Mouse (Mus musculus) stomach, embryonic 15.5 days (tissue): ENCODE measurements around the gene Snapc2. TPM values are rescaled to one million over a fixed set of nuclear protein-coding genes. Genes with fewer than 3 reads are reported as not detected.

Source experiments
- ATAC-seq: fragments of 200-750 bp; cut with Nextera tagmentation; 2 replicates; pipeline ENCODE4 v1.8.0; 2017; ENCODE audit warnings: low read depth, moderate number of reproducible peaks, moderate TSS enrichment; ENCODE audit not compliant: insufficient read depth, low FRiP score
- H3K27ac ChIP-seq: fragments of 300-500 bp; sonication (generic); 2 replicates; pipeline ENCODE4 v1.5.1; 2015; ENCODE audit warnings: mild to moderate bottlenecking, inconsistent platforms
- H3K27me3 ChIP-seq: fragments of 300-500 bp; sonication (generic); replicated peaks from 2 replicates; pipeline ENCODE4 v1.6.1; 2015; ENCODE audit warnings: inconsistent platforms
- H3K36me3 ChIP-seq: fragments of 300-500 bp; sonication (generic); 2 replicates; pipeline ENCODE4 v1.6.1; 2015; ENCODE audit warnings: inconsistent platforms
- H3K4me1 ChIP-seq: fragments of 300-500 bp; sonication (generic); 2 replicates; pipeline ENCODE4 v1.6.1; 2015; ENCODE audit warnings: inconsistent platforms
- H3K4me2 ChIP-seq: fragments of 300-500 bp; sonication (generic); 2 replicates; pipeline ENCODE4 v1.6.1; 2015; ENCODE audit warnings: mild to moderate bottlenecking, inconsistent platforms
- H3K4me3 ChIP-seq: fragments of 300-500 bp; sonication (generic); replicated peaks from 2 replicates; pipeline ENCODE4 v1.5.1; 2015; ENCODE audit warnings: inconsistent platforms
- H3K9ac ChIP-seq: fragments of 300-500 bp; sonication (generic); 2 replicates; pipeline ENCODE4 v1.6.1; 2015; ENCODE audit warnings: inconsistent platforms
- H3K9me3 ChIP-seq: fragments of 300-500 bp; sonication (generic); 2 replicates; pipeline ENCODE4 v1.6.1; 2016; ENCODE audit warnings: inconsistent platforms
- WGBS: fragments of 180-500 bp; shearing (Covaris S2); methylation state at CpG from one replicate; pipeline ENCODE4 v1.1.7; 2015; 5-methylcytosine and 5-hydroxymethylcytosine counted together
- polyA plus RNA-seq: library from polyadenylated mRNA; unstranded; fragments of >200 nt; fragmentation: Nextera tagmentation; extraction: Ambion mirVana; gene quantifications from 2 replicates; pipeline ENCODE4 v1.2.1, GENCODE M21; 2015

Gene Snapc2
- polyA plus RNA-seq, 1 experiment from 2014 or later, result 50.8 TPM

DNA sequence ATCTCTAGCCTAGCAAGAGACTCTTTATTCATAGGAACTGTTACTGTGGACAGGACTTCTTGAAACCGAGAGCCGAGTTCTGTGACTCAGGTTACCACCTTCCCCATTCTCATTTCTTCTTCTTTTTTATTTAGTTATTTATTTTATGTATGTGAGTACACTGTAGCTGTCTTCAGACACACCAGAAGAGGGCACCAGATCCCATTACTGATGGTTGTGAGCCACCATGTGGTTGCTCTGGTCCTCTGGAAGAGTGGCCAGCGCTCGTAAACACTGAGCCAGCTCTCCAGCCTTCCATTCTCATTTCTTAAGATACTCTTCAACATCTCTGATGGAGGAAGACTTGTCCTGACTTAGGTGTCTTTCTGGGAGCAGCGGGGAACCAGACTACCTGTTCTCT, 39.9 kb downstream of the Snapc2 start:
- H3K4me3 ChIP-seq, result no peak overlapping the region
- no peak overlapping the region for H3K9ac ChIP-seq
- H3K9me3 ChIP-seq, result no peaks in the 10 kb centered on the region
- no peaks in the 10 kb centered on the region for H3K27me3 ChIP-seq
- H3K4me2 ChIP-seq, result no peak overlapping the region
- WGBS, result 90% methylated on average over 5 of the region's 5 CpGs
- ATAC-seq, result no peak
- H3K27ac ChIP-seq, result no peak overlapping the region
- H3K36me3 ChIP-seq, result peaks cover 55% of the 10 kb centered on the region
- H3K4me1 ChIP-seq, result no peaks in the 10 kb centered on the region

DNA sequence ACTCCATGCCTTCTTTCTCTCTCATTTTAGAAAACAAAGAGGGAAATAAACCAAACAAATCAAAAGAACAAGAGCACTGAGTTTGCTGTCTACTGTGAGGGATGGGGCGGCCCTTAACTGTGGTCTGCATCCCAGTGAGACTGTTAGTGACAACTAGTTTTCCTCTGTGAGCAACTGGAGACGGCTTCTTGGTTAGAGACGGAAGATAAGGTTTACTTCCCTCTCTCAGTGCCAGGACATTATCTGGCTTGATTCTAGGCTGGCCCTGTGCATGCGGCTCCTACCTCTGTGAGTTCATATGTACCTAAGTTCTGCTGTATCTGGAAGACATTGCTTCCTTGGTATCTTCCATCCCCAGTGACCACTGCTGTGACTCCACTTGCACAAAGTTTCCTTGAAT, 44.9 kb downstream of the Snapc2 start:
- Histone ChIP-seq H3K36me3 (peaks cover 69% of the 10 kb centered on the region), H3K9me3 (no peaks in the 10 kb centered on the region), H3K4me1 (no peaks in the 10 kb centered on the region), H3K4me2 (no peak overlapping the region), H3K4me3 (no peak overlapping the region), H3K27ac (no peak overlapping the region), H3K27me3 (no peaks in the 10 kb centered on the region), H3K9ac (no peak overlapping the region)
- 90% methylated on average over 4 of the region's 4 CpGs for WGBS
- no peak for ATAC-seq

DNA sequence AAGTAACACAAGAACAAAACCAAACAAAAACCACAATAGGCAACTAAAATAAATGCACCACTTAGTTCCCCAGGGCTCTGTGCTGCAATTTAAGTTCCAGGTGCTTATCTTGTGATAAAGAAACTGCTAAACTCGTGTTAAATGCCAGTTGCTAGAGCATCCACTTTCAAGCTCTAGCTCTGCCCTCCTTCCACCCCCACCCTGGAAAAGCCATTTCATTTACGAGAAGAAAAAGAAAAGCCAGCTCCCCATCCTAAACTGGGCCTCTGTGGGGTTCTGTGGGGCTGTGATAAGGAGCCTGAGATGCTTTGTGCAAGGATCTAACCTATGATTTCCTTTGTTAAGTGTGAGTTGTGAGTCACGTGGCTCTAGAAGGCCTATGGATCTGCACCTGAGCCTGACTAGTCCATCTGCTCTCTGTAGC, 51.3 kb downstream of the Snapc2 start:
- Histone ChIP-seq H3K4me1 (no peaks in the 10 kb centered on the region), H3K9ac (no peak overlapping the region), H3K9me3 (no peaks in the 10 kb centered on the region), H3K4me2 (no peak overlapping the region), H3K27ac (no peak overlapping the region), H3K4me3 (no peak overlapping the region), H3K36me3 (peaks cover 68% of the 10 kb centered on the region), H3K27me3 (no peaks in the 10 kb centered on the region)
- 72% methylated on average over 3 of the region's 3 CpGs for WGBS
- ATAC-seq, result no peak

Other genes starting within 250 kb of the Snapc2 start
- 0.12 and 0.17 TPM in 2 replicates for gene Cd209f, start 147.2 kb upstream of the Snapc2 start, polyA plus RNA-seq
- gene Cd209g, start 119.0 kb upstream of the Snapc2 start, polyA plus RNA-seq, result not detected in 2 replicates
- gene Evi5l, start 86.5 kb upstream of the Snapc2 start, polyA plus RNA-seq, result 21.5 and 22.5 TPM in 2 replicates
- gene Prr36, start 35.6 kb upstream of the Snapc2 start, polyA plus RNA-seq, result 3.2 and 4.3 TPM in 2 replicates
- gene Lrrc8e, start 26.3 kb upstream of the Snapc2 start, polyA plus RNA-seq, result 4.3 and 4.6 TPM in 2 replicates
- gene Map2k7, start 14.3 kb upstream of the Snapc2 start, polyA plus RNA-seq, result 24.6 and 29.8 TPM in 2 replicates
- gene Gm49320, start 14.2 kb upstream of the Snapc2 start, polyA plus RNA-seq, result 0.31 and 1.3 TPM in 2 replicates
- gene Tgfbr3l, start 4.9 kb upstream of the Snapc2 start, polyA plus RNA-seq, result 5.5 and 5.9 TPM in 2 replicates
- 80.2 and 83.6 TPM in 2 replicates for gene Ctxn1, start 6.2 kb downstream of the Snapc2 start, polyA plus RNA-seq
- gene Timm44, start 22.8 kb downstream of the Snapc2 start, polyA plus RNA-seq, result 59.1 and 59.5 TPM in 2 replicates
- gene Ccl25, start 72.1 kb downstream of the Snapc2 start, polyA plus RNA-seq, result 22.7 and 29.9 TPM in 2 replicates
- gene Elavl1, start 72.3 kb downstream of the Snapc2 start, polyA plus RNA-seq, result 215 and 219 TPM in 2 replicates
- 28.6 and 28.7 TPM in 2 replicates for gene Cers4, start 239.9 kb downstream of the Snapc2 start, polyA plus RNA-seq